Mouse (Mus musculus): ENCODE results near the gene Prok2. TPM values are rescaled to one million over a fixed set of nuclear protein-coding genes. Genes with fewer than 3 reads are reported as not detected.
A peak's percentile ranks its signal among the peaks of the same experiment; 100 is the strongest.

The Prok2 gene
- polyA plus RNA-seq, 1 experiment from 2014 or later, result not detected

DNA sequence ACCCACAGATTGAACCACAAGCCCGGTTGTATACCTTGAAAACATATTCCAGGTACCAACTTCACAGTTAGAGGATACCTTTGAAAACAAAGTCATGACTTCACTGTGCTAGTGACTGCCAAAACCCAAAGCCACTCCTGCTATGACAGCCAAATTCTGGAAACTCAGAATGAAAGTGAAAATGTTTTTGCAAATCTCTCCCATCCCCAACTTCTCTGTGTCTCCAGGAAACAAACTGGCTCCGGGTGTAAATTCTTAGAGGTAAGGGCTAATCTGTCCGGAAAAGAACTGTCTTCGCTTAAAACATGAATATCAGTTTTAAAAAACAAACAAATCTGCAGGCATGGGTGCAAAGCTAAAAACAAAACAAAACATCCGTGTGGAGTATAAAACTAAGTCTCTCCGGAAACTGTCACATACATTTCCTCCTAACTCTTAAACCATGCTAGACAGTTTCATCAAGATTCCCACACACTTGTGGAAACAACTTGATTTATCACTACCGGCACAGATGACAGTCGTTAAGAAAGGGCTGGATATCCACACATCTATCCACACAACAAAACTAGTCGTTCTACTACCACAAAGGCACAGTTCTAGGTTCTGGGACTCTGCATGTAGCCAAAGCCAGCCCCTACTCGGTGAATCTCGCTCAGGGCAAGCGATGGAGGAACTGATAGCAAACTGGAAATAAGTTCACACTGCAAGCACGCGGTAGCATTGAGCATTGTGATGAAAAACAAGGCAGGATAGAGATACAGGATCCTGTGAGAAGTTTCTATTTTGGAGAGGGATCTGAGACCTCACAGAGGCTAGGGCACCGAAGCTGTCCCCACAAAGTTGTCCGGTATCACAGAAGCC is 60.5 kb downstream of the Prok2 start:
- peak overlapping the region; percentile 97 for H3K4me2 ChIP-seq (replicated peaks)
- peak overlapping the region; percentile 70 for H3K4me3 ChIP-seq (replicated peaks; ENCODE audit: low read length)
- DNase-seq (ENCODE audit: low spot score), result no peak
- H3K36me3 ChIP-seq (replicated peaks; ENCODE audit: control insufficient read depth, insufficient read depth), result no peaks in the 10 kb centered on the region
- H3K4me1 ChIP-seq (replicated peaks; ENCODE audit: control insufficient read depth, insufficient read depth, low read length), result peaks cover 48% of the 10 kb centered on the region
- no peak overlapping the region for H3K27ac ChIP-seq
- no peaks in the 10 kb centered on the region for H3K9me3 ChIP-seq (ENCODE audit: control insufficient read depth, low read length)
- H3K9ac ChIP-seq, result peak overlapping the region; percentile 82
- ATAC-seq (ENCODE audit: low FRiP score), result no peak
- H3K27me3 ChIP-seq (ENCODE audit: control insufficient read depth, insufficient read depth, low read length), result peaks cover 9% of the 10 kb centered on the region; the same call in 1 of the 2 replicates
- 31% methylated on average over 16 of the region's 16 CpGs for WGBS

GRCm38 (mm10) chr6:99663232-99663631 is 63.0 kb downstream of the Prok2 start:
- DNase-seq (ENCODE audit: low spot score), result no peak
- H3K4me3 ChIP-seq (replicated peaks; ENCODE audit: low read length), result no peak overlapping the region
- no peaks in the 10 kb centered on the region for H3K9me3 ChIP-seq (ENCODE audit: control insufficient read depth, low read length)
- H3K27ac ChIP-seq, result no peak overlapping the region
- no peak overlapping the region for H3K9ac ChIP-seq
- H3K4me2 ChIP-seq (replicated peaks), result no peak overlapping the region
- no peaks in the 10 kb centered on the region for H3K36me3 ChIP-seq (replicated peaks; ENCODE audit: control insufficient read depth, insufficient read depth)
- peaks cover 9% of the 10 kb centered on the region; the same call in 1 of the 2 replicates for H3K27me3 ChIP-seq (ENCODE audit: control insufficient read depth, insufficient read depth, low read length)
- peaks cover 30% of the 10 kb centered on the region for H3K4me1 ChIP-seq (replicated peaks; ENCODE audit: control insufficient read depth, insufficient read depth, low read length)
- 78% methylated on average over 8 of the region's 8 CpGs for WGBS
- no peak for ATAC-seq (ENCODE audit: low FRiP score)

Other genes starting within 250 kb of the Prok2 start
- gene Foxp1, start 203.7 kb downstream of the Prok2 start, polyA plus RNA-seq (2014; fragmentation: Nextera tagmentation; extraction: Ambion mirVana), result 68.3 and 70.5 TPM in 2 replicates
- gene Eif4e3, start 59.6 kb downstream of the Prok2 start, polyA plus RNA-seq (2014; fragmentation: Nextera tagmentation; extraction: Ambion mirVana), result 6.0 and 6.6 TPM in 2 replicates
- gene Gm20696, start 59.6 kb downstream of the Prok2 start, polyA plus RNA-seq (2014; fragmentation: Nextera tagmentation; extraction: Ambion mirVana), result 2.4 and 2.6 TPM in 2 replicates
- 23.0 and 27.9 TPM in 2 replicates for gene Gpr27, start 33.7 kb downstream of the Prok2 start, polyA plus RNA-seq (2014; fragmentation: Nextera tagmentation; extraction: Ambion mirVana)